Mouse (Mus musculus): ENCODE data around the gene Sh3bp4.
A peak's percentile ranks its signal among the peaks of the same experiment; 100 is the strongest.

Sh3bp4 gene

GRCm38 (mm10) chr1:89071371-89072142, 1.3 kb downstream of the Sh3bp4 start:
- DNase-seq (ENCODE audit: low spot score), result no peak

- no peak for DNase-seq (ENCODE audit: low spot score)
Observed at GRCm38 (mm10) chr1:89072143-89072990, 2.2 kb downstream of the Sh3bp4 start.

GRCm38 (mm10) chr1:89073291-89073846, 3.2 kb downstream of the Sh3bp4 start:
- no peak for DNase-seq (ENCODE audit: low spot score)

GRCm38 (mm10) chr1:89074678-89075077, 4.5 kb downstream of the Sh3bp4 start:
- no peak for DNase-seq (ENCODE audit: low spot score)

- DNase-seq (ENCODE audit: low spot score), result no peak
Observed at GRCm38 (mm10) chr1:89075120-89075519, 4.9 kb downstream of the Sh3bp4 start.

GRCm38 (mm10) chr1:89076777-89077176, 6.6 kb downstream of the Sh3bp4 start:
- DNase-seq (ENCODE audit: low spot score), result no peak

GRCm38 (mm10) chr1:89078240-89078639, 8.0 kb downstream of the Sh3bp4 start:
- no peak for DNase-seq (ENCODE audit: low spot score)

GRCm38 (mm10) chr1:89078730-89079129, 8.5 kb downstream of the Sh3bp4 start:
- no peak for DNase-seq (ENCODE audit: low spot score)

- no peak for DNase-seq (ENCODE audit: low spot score)
Observed at GRCm38 (mm10) chr1:89079239-89079638, 9.0 kb downstream of the Sh3bp4 start.

GRCm38 (mm10) chr1:89080371-89080770, 10.2 kb downstream of the Sh3bp4 start:
- DNase-seq (ENCODE audit: low spot score), result no peak

- DNase-seq (ENCODE audit: low spot score), result no peak
Observed at GRCm38 (mm10) chr1:89080795-89081194, 10.6 kb downstream of the Sh3bp4 start.

GRCm38 (mm10) chr1:89081371-89081770, 11.2 kb downstream of the Sh3bp4 start:
- no peak for DNase-seq (ENCODE audit: low spot score)

- no peak for DNase-seq (ENCODE audit: low spot score)
Observed at GRCm38 (mm10) chr1:89082171-89082882, 12.1 kb downstream of the Sh3bp4 start.

- no peak for DNase-seq (ENCODE audit: low spot score)
Observed at GRCm38 (mm10) chr1:89086575-89087153, 16.4 kb downstream of the Sh3bp4 start.

GRCm38 (mm10) chr1:89088144-89088543, 17.9 kb downstream of the Sh3bp4 start:
- no peak for DNase-seq (ENCODE audit: low spot score)

GRCm38 (mm10) chr1:89088748-89089288, 18.6 kb downstream of the Sh3bp4 start:
- no peak for DNase-seq (ENCODE audit: low spot score)

GRCm38 (mm10) chr1:89089821-89090600, 19.8 kb downstream of the Sh3bp4 start:
- DNase-seq (ENCODE audit: low spot score), result no peak

GRCm38 (mm10) chr1:89090676-89091075, 20.5 kb downstream of the Sh3bp4 start:
- no peak for DNase-seq (ENCODE audit: low spot score)

- no peak for DNase-seq (ENCODE audit: low spot score)
Observed at GRCm38 (mm10) chr1:89092019-89092418, 21.8 kb downstream of the Sh3bp4 start.

- DNase-seq (ENCODE audit: low spot score), result peak; percentile 31
Observed at GRCm38 (mm10) chr1:89092442-89092991, 22.3 kb downstream of the Sh3bp4 start.

Measured in layer of hippocampus, adult 9-10 months (tissue).